Mouse (Mus musculus) lung, embryonic 14.5 days (tissue): ENCODE measurements around the gene Klhl12. TPM values are rescaled to one million over a fixed set of nuclear protein-coding genes. Genes with fewer than 3 reads are reported as not detected.

Experiments used
- ATAC-seq: fragments of 200-750 bp; cut with Nextera tagmentation; 2 replicates; pipeline ENCODE4 v1.8.0; 2017; ENCODE audit warnings: mild to moderate bottlenecking, moderate TSS enrichment, moderate library complexity; ENCODE audit not compliant: insufficient read depth
- DNase-seq: peaks from one replicate; pipeline ENCODE4 v3.0.0-alpha.2; 2015
- H3K27ac ChIP-seq: fragments of 300-500 bp; sonication (generic); 2 replicates; pipeline ENCODE4 v1.5.1; 2014; ENCODE audit warnings: low read depth, mild to moderate bottlenecking, moderate library complexity
- H3K27me3 ChIP-seq: fragments of 300-500 bp; sonication (generic); 2 replicates; pipeline ENCODE4 v1.6.1; 2014; ENCODE audit warnings: low read length, control low read depth; ENCODE audit not compliant: insufficient read depth
- H3K36me3 ChIP-seq: fragments of 300-500 bp; sonication (generic); 2 replicates; pipeline ENCODE4 v1.6.1; 2014; ENCODE audit warnings: control low read depth; ENCODE audit not compliant: insufficient read depth
- H3K4me1 ChIP-seq: fragments of 300-500 bp; sonication (generic); 2 replicates; pipeline ENCODE4 v1.6.1; 2014; ENCODE audit warnings: antibody characterized with exemption, control low read depth; ENCODE audit not compliant: insufficient read depth
- H3K4me2 ChIP-seq: fragments of 300-500 bp; sonication (generic); 2 replicates; pipeline ENCODE4 v1.6.1; 2014; ENCODE audit warnings: mild to moderate bottlenecking
- H3K4me3 ChIP-seq: fragments of 300-500 bp; sonication (generic); 2 replicates; pipeline ENCODE4 v1.5.1; 2014; ENCODE audit warnings: low read depth, low read length
- H3K9ac ChIP-seq: fragments of 300-500 bp; sonication (generic); 2 replicates; pipeline ENCODE4 v1.6.1; 2014
- H3K9me3 ChIP-seq: fragments of 300-500 bp; sonication (generic); 2 replicates; pipeline ENCODE4 v1.6.1; 2016; ENCODE audit warnings: low read depth, low read length, control low read depth
- CTCF ChIP-seq: IDR thresholded peaks from 2 replicates; pipeline ENCODE4 v1.5.1; 2016; ENCODE audit warnings: antibody characterized with exemption, low read depth
- WGBS: fragments of 180-500 bp; shearing (Covaris S2); extraction: QIAGEN DNeasy Blood & Tissue Kit; methylation state at CpG from one replicate; pipeline ENCODE4 v1.1.7; 2014; 5-methylcytosine and 5-hydroxymethylcytosine counted together
- polyA plus RNA-seq: library from polyadenylated mRNA; unstranded; fragments of >200 nt; fragmentation: Nextera tagmentation; extraction: Ambion mirVana; gene quantifications from 2 replicates; pipeline ENCODE4 v1.2.1, GENCODE M21; 2014

Gene Klhl12
- polyA plus RNA-seq, 1 experiment from 2014 or later: 29.9 TPM

DNA sequence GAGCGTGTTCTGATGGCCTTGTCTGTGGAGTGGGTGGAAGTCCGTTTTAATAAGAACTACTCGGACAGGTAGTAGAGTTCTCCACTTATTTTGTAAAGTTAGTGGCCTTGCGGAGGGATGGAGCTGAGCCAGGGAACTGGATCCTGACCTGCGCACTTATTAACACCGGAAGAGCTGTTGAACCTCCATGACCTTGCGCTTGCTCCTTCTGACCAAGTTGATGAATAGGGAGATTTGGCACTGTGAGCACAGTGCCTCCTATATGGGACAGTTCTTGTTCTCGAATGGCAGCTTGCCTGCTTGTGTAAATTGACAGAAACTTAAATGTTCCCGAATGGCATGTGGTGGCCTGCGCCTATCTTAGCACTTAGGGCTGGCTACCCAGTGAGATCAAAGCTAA lies 40.7 kb downstream of the Klhl12 start:
- H3K27ac ChIP-seq: no peak overlapping the region
- H3K36me3 ChIP-seq: peaks cover 5% of the 10 kb centered on the region
- no peak for TF ChIP-seq CTCF
- no peaks in the 10 kb centered on the region for H3K27me3 ChIP-seq
- no peak for ATAC-seq
- no peak for DNase-seq
- peak overlapping the region; percentile 63 for H3K4me2 ChIP-seq
- 69% methylated on average over 10 of the region's 10 CpGs for WGBS
- H3K4me3 ChIP-seq: no peak overlapping the region
- H3K4me1 ChIP-seq: 0 out of 2 replicates have a peak, but pooled peaks cover 10% of the 10 kb centered on the region
- no peaks in the 10 kb centered on the region for H3K9me3 ChIP-seq
- peak overlapping the region; percentile 55; the same call in 1 of the 2 replicates for H3K9ac ChIP-seq

- DNase-seq (no peak), ATAC-seq (no peak)
- WGBS: 100% methylated on average over 1 of the region's 1 CpGs
- TF ChIP-seq CTCF: no peak
- Histone ChIP-seq H3K9me3 (no peaks in the 10 kb centered on the region), H3K9ac (no peak overlapping the region), H3K4me2 (no peak overlapping the region), H3K27ac (no peak overlapping the region), H3K4me1 (0 out of 2 replicates have a peak, but pooled peaks cover 3% of the 10 kb centered on the region), H3K36me3 (peaks cover 19% of the 10 kb centered on the region), H3K4me3 (no peak overlapping the region), H3K27me3 (no peaks in the 10 kb centered on the region)
These were observed 45.6 kb downstream of the Klhl12 start for GRCm38 (mm10) chr1:134500916-134501315.

DNA sequence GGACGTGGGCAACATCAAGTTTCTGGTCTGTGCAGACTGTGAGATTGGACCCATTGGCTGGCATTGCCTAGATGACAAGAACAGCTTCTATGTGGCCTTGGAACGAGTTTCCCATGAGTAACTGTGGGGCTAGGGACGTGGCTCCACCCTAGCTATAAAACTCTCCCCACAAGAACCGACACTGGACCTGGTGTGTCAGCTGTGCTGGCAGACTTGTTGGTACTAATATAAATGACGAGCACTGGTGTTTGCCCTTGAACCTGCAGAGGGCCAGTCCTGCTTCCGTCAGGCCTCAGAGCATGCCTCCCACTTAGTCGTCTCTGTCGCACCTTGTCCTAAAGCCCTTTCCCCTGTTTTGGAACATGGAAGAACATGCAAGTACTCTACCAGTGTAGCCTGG lies 50.9 kb downstream of the Klhl12 start:
- H3K36me3 ChIP-seq: peaks cover 41% of the 10 kb centered on the region
- no peak for TF ChIP-seq CTCF
- WGBS: 88% methylated on average over 8 of the region's 8 CpGs
- H3K27me3 ChIP-seq: no peaks in the 10 kb centered on the region
- DNase-seq (no peak), ATAC-seq (no peak)
- no peak overlapping the region for H3K9ac ChIP-seq
- H3K9me3 ChIP-seq: no peaks in the 10 kb centered on the region
- H3K4me1 ChIP-seq: no peaks in the 10 kb centered on the region
- no peak overlapping the region for H3K4me3 ChIP-seq
- no peak overlapping the region for H3K4me2 ChIP-seq
- no peak overlapping the region for H3K27ac ChIP-seq

GRCm38 (mm10) chr1:134510018-134510417 lies 54.7 kb downstream of the Klhl12 start:
- WGBS: 39% methylated on average over 7 of the region's 7 CpGs
- no peaks in the 10 kb centered on the region for H3K9me3 ChIP-seq
- no peak overlapping the region for H3K27ac ChIP-seq
- TF ChIP-seq CTCF: no peak
- no peak for ATAC-seq
- no peak overlapping the region for H3K9ac ChIP-seq
- peaks cover 6% of the 10 kb centered on the region for H3K4me1 ChIP-seq
- no peak overlapping the region for H3K4me3 ChIP-seq
- H3K27me3 ChIP-seq: peaks cover 8% of the 10 kb centered on the region; the same call in 1 of the 2 replicates
- DNase-seq: no peak
- H3K36me3 ChIP-seq: peaks cover 35% of the 10 kb centered on the region
- no peak overlapping the region for H3K4me2 ChIP-seq

- Histone ChIP-seq H3K27ac (no peak overlapping the region), H3K4me2 (no peak overlapping the region), H3K4me3 (no peak overlapping the region), H3K36me3 (peaks cover 16% of the 10 kb centered on the region), H3K27me3 (peaks cover 8% of the 10 kb centered on the region; the same call in 1 of the 2 replicates), H3K9ac (no peak overlapping the region), H3K9me3 (no peaks in the 10 kb centered on the region), H3K4me1 (peaks cover 14% of the 10 kb centered on the region)
- ATAC-seq (no peak), DNase-seq (no peak)
- no peak for TF ChIP-seq CTCF
- WGBS: 48% methylated on average over 4 of the region's 4 CpGs
These were observed 56.9 kb downstream of the Klhl12 start for GRCm38 (mm10) chr1:134512183-134512582.

DNA sequence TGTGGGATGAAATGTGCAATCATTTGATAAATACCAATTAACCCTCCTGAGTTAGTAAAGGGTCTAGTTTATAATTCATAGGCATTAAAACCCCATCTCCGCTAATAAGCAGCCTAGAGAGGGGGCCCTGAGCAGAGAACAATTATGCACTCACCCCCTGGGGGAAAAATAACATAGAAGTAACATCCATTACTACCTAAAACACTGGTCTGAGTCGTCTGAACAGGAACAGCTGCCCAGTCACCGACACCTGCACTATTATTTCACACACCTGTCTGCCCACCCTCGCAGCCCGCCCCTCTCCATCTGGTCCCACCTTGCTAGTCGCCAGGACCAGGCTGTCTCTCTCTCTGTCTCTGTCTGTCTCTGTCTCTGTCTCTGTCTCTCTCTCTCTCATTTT lies 57.3 kb downstream of the Klhl12 start:
- peak overlapping the region; percentile 86 for H3K4me2 ChIP-seq
- H3K27ac ChIP-seq: no peak overlapping the region
- H3K4me3 ChIP-seq: no peak overlapping the region; the same call in 1 of the 2 replicates
- no peak overlapping the region for H3K9ac ChIP-seq
- peaks cover 12% of the 10 kb centered on the region; the same call in 1 of the 2 replicates for H3K36me3 ChIP-seq
- peaks cover 8% of the 10 kb centered on the region; the same call in 1 of the 2 replicates for H3K27me3 ChIP-seq
- H3K4me1 ChIP-seq: peaks cover 14% of the 10 kb centered on the region
- no peaks in the 10 kb centered on the region for H3K9me3 ChIP-seq
- no peak for ATAC-seq
- WGBS: 57% methylated on average over 6 of the region's 6 CpGs
- TF ChIP-seq CTCF: no peak
- no peak for DNase-seq

- H3K9ac ChIP-seq: peak overlapping the region; percentile 51
- H3K27me3 ChIP-seq: peaks cover 8% of the 10 kb centered on the region; the same call in 1 of the 2 replicates
- H3K4me3 ChIP-seq: peak overlapping the region; percentile 40
- H3K36me3 ChIP-seq: 0 out of 2 replicates have a peak, but pooled peaks cover 6% of the 10 kb centered on the region
- 1% methylated on average over 38 of the region's 38 CpGs for WGBS
- DNase-seq: peak; percentile 67
- peak overlapping the region; percentile 86 for H3K4me2 ChIP-seq
- H3K27ac ChIP-seq: peak overlapping the region; percentile 58; the same call in 1 of the 2 replicates
- H3K4me1 ChIP-seq: peaks cover 14% of the 10 kb centered on the region
- no peaks in the 10 kb centered on the region for H3K9me3 ChIP-seq
- 0 out of 2 replicates have a peak, but pooled peaks have one; percentile 24 for ATAC-seq
- TF ChIP-seq CTCF: no peak
These were observed 58.1 kb downstream of the Klhl12 start for GRCm38 (mm10) chr1:134513312-134513860.
